Mouse (Mus musculus): ENCODE results near the gene Scnn1a. TPM values are rescaled to one million over a fixed set of nuclear protein-coding genes. Genes with fewer than 3 reads are reported as not detected.

The Scnn1a gene
- polyA plus RNA-seq, 1 experiment from 2014 or later = 0.21 TPM

DNA sequence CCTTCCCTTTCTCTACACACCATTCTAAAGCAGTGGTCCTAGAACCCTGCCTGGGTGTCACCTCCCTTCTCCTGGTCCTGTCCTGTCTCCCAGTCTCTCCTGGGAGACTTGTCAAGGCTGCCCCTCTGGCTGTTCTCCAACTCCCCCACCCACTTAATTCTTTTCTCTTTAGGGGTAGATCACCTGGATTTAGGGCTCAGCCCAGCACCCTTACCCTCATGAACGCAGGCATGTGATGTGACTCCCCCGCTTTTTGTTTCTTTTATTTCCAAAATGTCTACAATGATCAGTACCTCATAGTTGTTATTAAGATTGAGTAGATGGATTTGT, 30.5 kb downstream of the Scnn1a start:
- no peak overlapping the region for H3K27ac ChIP-seq (ENCODE audit: low read depth, low read length)
- H3K4me2 ChIP-seq (ENCODE audit: low read depth, low read length, severe bottlenecking) = peak overlapping the region; percentile 93; the same call in 1 of the 2 replicates
- no peak overlapping the region; the same call in 1 of the 2 replicates for H3K9ac ChIP-seq (ENCODE audit: low read length)
- H3K4me3 ChIP-seq (ENCODE audit: low read depth, low read length) = peak overlapping the region; percentile 50; the same call in 1 of the 2 replicates
- 0 out of 2 replicates have a peak, but pooled peaks cover 3% of the 10 kb centered on the region for H3K27me3 ChIP-seq (ENCODE audit: control insufficient read depth, insufficient read depth, low read length)
- DNase-seq (ENCODE audit: low spot score) = no peak
- ATAC-seq (replicated peaks; ENCODE audit: low FRiP score) = no peak
- no peaks in the 10 kb centered on the region for H3K36me3 ChIP-seq (ENCODE audit: control insufficient read depth, insufficient read depth, low read length)
- WGBS = 76% methylated on average over 2 of the region's 2 CpGs
- no peaks in the 10 kb centered on the region for H3K9me3 ChIP-seq (ENCODE audit: control insufficient read depth, low read length)
- H3K4me1 ChIP-seq (replicated peaks; ENCODE audit: control insufficient read depth, insufficient read depth, low read length) = peaks cover 23% of the 10 kb centered on the region; the same call in 1 of the 2 replicates

DNA sequence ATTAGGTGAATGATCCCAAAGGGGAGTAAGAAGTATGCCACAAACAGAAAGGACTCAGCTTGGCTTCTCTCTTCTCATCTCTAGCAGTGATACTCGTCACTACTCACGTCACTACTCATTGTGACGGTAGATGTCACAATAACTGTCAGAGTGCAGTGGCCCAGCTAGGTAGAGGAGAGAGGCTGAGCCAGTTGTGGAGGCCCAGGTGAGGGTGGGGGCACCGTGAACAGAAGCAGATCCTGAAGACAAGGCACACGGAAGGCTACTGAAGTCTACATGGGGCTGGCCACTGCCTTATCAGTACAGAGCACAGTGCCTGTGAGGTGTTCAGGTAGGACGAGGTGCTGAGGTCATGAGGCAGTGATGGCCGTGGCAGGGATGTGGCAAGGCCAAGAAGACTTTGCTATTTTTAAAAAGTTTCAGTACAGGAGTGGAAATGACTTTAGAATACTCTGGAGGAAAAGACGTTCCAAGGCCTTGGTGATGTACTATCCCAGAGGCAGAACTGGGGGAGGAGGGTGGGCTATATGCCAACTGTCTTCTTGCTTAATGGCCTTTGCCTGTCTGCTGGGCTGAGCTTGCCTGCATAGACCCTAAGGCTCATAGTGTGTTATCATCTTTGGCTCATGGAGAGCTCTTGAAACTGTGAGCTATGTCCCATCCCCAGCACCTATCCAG, 31.0 kb downstream of the Scnn1a start:
- ATAC-seq (replicated peaks; ENCODE audit: low FRiP score) = no peak
- Histone ChIP-seq H3K27me3 (ENCODE audit: control insufficient read depth, insufficient read depth, low read length) (0 out of 2 replicates have a peak, but pooled peaks cover 3% of the 10 kb centered on the region), H3K4me2 (ENCODE audit: low read depth, low read length, severe bottlenecking) (no peak overlapping the region), H3K36me3 (ENCODE audit: control insufficient read depth, insufficient read depth, low read length) (no peaks in the 10 kb centered on the region), H3K9ac (ENCODE audit: low read length) (no peak overlapping the region), H3K4me1 (replicated peaks; ENCODE audit: control insufficient read depth, insufficient read depth, low read length) (peaks cover 23% of the 10 kb centered on the region; the same call in 1 of the 2 replicates), H3K9me3 (ENCODE audit: control insufficient read depth, low read length) (no peaks in the 10 kb centered on the region), H3K4me3 (ENCODE audit: low read depth, low read length) (no peak overlapping the region), H3K27ac (ENCODE audit: low read depth, low read length) (no peak overlapping the region)
- 72% methylated on average over 8 of the region's 8 CpGs for WGBS
- DNase-seq (ENCODE audit: low spot score) = no peak

DNA sequence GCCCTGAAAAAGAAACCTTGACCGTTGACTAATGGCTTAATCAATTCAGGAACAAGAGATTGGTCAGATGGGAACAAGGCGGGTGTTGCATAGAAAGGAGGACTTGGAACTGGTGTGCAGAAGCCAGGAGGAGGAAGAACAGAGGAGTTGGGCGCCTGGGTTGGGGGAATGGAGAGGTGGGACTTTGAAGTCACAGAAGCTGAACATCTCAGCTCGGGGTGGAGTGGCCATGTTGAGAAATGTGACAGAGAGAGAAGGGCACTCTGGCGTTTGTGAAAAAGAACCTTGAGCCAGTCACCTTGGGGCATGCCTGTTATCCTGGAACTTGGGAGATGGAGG, 31.6 kb downstream of the Scnn1a start:
- no peaks in the 10 kb centered on the region for H3K36me3 ChIP-seq (ENCODE audit: control insufficient read depth, insufficient read depth, low read length)
- 70% methylated on average over 5 of the region's 5 CpGs for WGBS
- H3K4me1 ChIP-seq (replicated peaks; ENCODE audit: control insufficient read depth, insufficient read depth, low read length) = peaks cover 23% of the 10 kb centered on the region; the same call in 1 of the 2 replicates
- no peak overlapping the region for H3K27ac ChIP-seq (ENCODE audit: low read depth, low read length)
- H3K4me2 ChIP-seq (ENCODE audit: low read depth, low read length, severe bottlenecking) = no peak overlapping the region
- H3K9me3 ChIP-seq (ENCODE audit: control insufficient read depth, low read length) = no peaks in the 10 kb centered on the region
- H3K4me3 ChIP-seq (ENCODE audit: low read depth, low read length) = no peak overlapping the region
- no peak overlapping the region for H3K9ac ChIP-seq (ENCODE audit: low read length)
- no peak for DNase-seq (ENCODE audit: low spot score)
- H3K27me3 ChIP-seq (ENCODE audit: control insufficient read depth, insufficient read depth, low read length) = 0 out of 2 replicates have a peak, but pooled peaks cover 3% of the 10 kb centered on the region
- ATAC-seq (replicated peaks; ENCODE audit: low FRiP score) = no peak

DNA sequence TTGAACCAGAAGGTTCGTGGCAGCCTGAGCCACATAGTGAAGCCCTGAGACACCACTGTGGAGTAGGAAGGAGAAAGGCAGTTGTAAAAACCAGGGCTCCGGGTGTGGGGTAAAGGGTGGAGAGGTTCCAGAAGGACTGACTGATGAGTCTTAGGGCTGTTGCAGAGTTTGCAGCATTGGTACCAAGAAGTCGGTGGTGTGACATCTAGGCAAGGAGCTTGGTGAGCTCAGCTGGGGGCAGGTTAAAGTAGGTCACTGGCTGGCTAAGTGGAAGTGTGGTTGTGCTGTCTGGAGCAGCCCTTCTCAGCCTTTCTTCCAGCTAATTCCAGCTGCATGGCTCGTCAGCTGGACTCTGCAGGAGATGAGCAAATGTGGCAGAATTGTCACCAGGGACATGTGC, 32.4 kb downstream of the Scnn1a start:
- Histone ChIP-seq H3K36me3 (ENCODE audit: control insufficient read depth, insufficient read depth, low read length) (no peaks in the 10 kb centered on the region), H3K9me3 (ENCODE audit: control insufficient read depth, low read length) (no peaks in the 10 kb centered on the region), H3K27me3 (ENCODE audit: control insufficient read depth, insufficient read depth, low read length) (0 out of 2 replicates have a peak, but pooled peaks cover 3% of the 10 kb centered on the region), H3K27ac (ENCODE audit: low read depth, low read length) (no peak overlapping the region), H3K9ac (ENCODE audit: low read length) (no peak overlapping the region), H3K4me2 (ENCODE audit: low read depth, low read length, severe bottlenecking) (no peak overlapping the region), H3K4me3 (ENCODE audit: low read depth, low read length) (no peak overlapping the region), H3K4me1 (replicated peaks; ENCODE audit: control insufficient read depth, insufficient read depth, low read length) (peaks cover 23% of the 10 kb centered on the region; the same call in 1 of the 2 replicates)
- no peak for ATAC-seq (replicated peaks; ENCODE audit: low FRiP score)
- DNase-seq (ENCODE audit: low spot score) = no peak
- WGBS = 64% methylated on average over 4 of the region's 4 CpGs

DNA sequence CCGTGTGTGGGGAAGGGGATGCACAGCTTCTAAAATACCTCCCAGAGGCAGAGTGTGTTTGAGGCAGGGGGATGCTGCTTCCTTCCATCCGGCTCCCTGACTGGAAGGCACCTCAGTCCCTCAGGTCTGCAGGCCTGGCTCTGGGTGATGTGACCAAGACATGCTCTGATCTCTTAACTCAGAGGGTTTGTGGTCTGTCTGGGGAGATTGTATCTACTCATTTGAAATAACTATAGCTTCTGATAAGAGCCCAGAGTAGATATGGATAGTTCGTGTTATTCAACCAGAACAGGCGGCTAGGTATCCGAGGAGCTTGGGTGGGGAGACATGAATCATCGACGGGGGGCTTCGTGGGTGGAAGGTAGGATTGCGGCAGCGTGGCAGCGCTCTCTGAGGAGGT, 32.8 kb downstream of the Scnn1a start:
- no peaks in the 10 kb centered on the region for H3K36me3 ChIP-seq (ENCODE audit: control insufficient read depth, insufficient read depth, low read length)
- no peak for ATAC-seq (replicated peaks; ENCODE audit: low FRiP score)
- H3K27me3 ChIP-seq (ENCODE audit: control insufficient read depth, insufficient read depth, low read length) = 0 out of 2 replicates have a peak, but pooled peaks cover 3% of the 10 kb centered on the region
- no peak overlapping the region for H3K27ac ChIP-seq (ENCODE audit: low read depth, low read length)
- no peak for DNase-seq (ENCODE audit: low spot score)
- no peak overlapping the region for H3K9ac ChIP-seq (ENCODE audit: low read length)
- no peak overlapping the region for H3K4me2 ChIP-seq (ENCODE audit: low read depth, low read length, severe bottlenecking)
- no peaks in the 10 kb centered on the region for H3K9me3 ChIP-seq (ENCODE audit: control insufficient read depth, low read length)
- H3K4me1 ChIP-seq (replicated peaks; ENCODE audit: control insufficient read depth, insufficient read depth, low read length) = peaks cover 23% of the 10 kb centered on the region; the same call in 1 of the 2 replicates
- no peak overlapping the region for H3K4me3 ChIP-seq (ENCODE audit: low read depth, low read length)
- WGBS = 82% methylated on average over 11 of the region's 11 CpGs

DNA sequence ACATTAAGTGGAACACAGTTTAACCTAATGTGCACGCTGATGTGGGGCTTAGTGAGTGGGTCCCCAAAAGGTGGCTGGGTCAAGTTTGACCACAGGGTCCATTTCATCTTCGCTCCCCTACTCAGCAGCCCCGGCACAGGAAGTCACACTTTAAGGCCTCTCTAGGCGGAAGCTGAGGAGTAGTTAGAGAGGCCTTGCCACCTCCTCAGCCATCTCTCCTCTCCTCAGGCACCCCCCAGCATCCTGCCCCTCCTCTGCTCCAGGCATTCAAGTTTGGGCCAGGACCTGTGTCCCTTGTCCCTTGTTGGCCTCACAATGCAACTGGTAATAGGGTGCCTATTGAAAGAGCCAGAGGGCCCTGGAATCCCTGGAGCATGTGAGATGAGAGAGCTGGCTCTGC, 33.2 kb downstream of the Scnn1a start:
- H3K9me3 ChIP-seq (ENCODE audit: control insufficient read depth, low read length) = no peaks in the 10 kb centered on the region
- H3K4me2 ChIP-seq (ENCODE audit: low read depth, low read length, severe bottlenecking) = no peak overlapping the region
- H3K27me3 ChIP-seq (ENCODE audit: control insufficient read depth, insufficient read depth, low read length) = 0 out of 2 replicates have a peak, but pooled peaks cover 3% of the 10 kb centered on the region
- WGBS = 84% methylated on average over 4 of the region's 4 CpGs
- H3K4me1 ChIP-seq (replicated peaks; ENCODE audit: control insufficient read depth, insufficient read depth, low read length) = peaks cover 23% of the 10 kb centered on the region; the same call in 1 of the 2 replicates
- DNase-seq (ENCODE audit: low spot score) (no peak), ATAC-seq (replicated peaks; ENCODE audit: low FRiP score) (no peak)
- no peak overlapping the region for H3K27ac ChIP-seq (ENCODE audit: low read depth, low read length)
- H3K4me3 ChIP-seq (ENCODE audit: low read depth, low read length) = no peak overlapping the region
- H3K36me3 ChIP-seq (ENCODE audit: control insufficient read depth, insufficient read depth, low read length) = no peaks in the 10 kb centered on the region
- no peak overlapping the region for H3K9ac ChIP-seq (ENCODE audit: low read length)

DNA sequence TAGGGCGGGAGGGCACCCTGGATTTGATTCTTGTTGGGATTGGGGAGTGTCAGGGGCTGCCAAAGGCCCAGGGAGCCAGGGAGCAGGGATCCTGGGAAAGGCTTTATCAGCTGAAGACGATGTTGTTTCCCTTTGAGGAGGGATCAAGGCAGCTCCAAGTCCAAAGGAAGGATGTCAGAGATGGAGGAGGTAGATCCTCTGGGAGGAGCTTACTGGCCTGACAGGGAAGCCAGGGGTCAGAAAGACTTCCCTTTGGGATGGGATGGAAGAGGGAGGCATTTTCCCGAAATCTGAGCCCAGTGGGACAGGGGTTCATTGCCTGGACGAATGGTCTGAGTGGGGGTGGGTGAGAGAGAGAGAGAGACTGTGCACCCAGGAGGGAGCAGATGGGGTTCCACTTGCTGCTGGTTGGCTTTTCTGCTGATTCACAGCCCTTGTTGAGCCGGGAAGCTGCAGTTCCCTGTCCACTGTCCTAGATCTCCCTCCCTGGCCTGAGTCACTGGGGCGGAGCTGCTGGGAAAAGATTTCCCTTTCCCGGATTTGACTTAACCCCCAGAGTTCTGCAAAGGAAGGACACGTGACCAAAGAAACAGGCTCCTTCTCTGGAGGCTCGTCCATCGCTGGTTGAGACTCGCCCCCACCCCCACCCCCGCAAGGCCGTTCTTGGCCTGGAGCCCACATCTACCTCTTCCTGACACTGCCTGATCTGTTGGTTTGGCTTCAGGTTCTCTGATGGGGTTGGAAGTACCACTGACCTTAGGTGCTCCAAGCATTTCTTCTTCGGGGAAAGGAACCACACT, 34.1 kb downstream of the Scnn1a start:
- H3K4me1 ChIP-seq (replicated peaks; ENCODE audit: control insufficient read depth, insufficient read depth, low read length) = peaks cover 19% of the 10 kb centered on the region; the same call in 1 of the 2 replicates
- WGBS = 15% methylated on average over 14 of the region's 14 CpGs

DNA sequence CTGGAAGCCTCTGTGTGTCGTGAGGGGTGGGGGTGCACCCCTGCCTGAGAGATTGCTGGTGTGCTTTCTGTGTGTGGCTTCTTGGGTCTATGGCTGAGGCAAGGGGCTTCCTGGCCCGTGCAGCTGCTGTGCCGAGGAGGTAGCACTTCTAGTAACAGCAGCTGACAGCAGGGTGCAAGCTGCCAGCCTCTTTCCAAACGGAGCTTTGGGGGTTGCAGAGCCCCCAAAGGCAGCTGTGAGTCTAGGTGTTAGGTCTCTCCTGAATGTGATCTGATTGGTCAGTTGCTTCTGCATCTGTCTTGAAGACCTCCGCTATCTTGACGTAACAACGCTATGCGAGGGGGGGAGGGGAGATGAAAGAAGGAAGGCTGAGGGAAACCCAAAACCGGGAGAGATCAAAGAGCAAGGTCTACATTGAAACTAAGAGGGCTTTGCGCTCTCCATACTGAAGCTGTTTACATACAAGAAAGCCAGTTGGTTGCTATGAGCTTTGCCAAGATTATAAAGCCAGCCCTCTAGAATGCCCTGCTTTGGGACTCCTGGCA, 34.8 kb downstream of the Scnn1a start:
- DNase-seq (ENCODE audit: low spot score) = no peak

More for the DNA sequence above, 34.1 kb downstream of the Scnn1a start:
- DNase-seq (ENCODE audit: low spot score) = no peak
- H3K27ac ChIP-seq (ENCODE audit: low read depth, low read length) = no peak overlapping the region
- H3K4me2 ChIP-seq (ENCODE audit: low read depth, low read length, severe bottlenecking) = no peak overlapping the region
- no peak overlapping the region for H3K4me3 ChIP-seq (ENCODE audit: low read depth, low read length)
- no peaks in the 10 kb centered on the region for H3K27me3 ChIP-seq (ENCODE audit: control insufficient read depth, insufficient read depth, low read length)
- H3K9ac ChIP-seq (ENCODE audit: low read length) = no peak overlapping the region
- H3K9me3 ChIP-seq (ENCODE audit: control insufficient read depth, low read length) = no peaks in the 10 kb centered on the region
- ATAC-seq (replicated peaks; ENCODE audit: low FRiP score) = no peak
- H3K36me3 ChIP-seq (ENCODE audit: control insufficient read depth, insufficient read depth, low read length) = no peaks in the 10 kb centered on the region

More for the DNA sequence above, 34.8 kb downstream of the Scnn1a start:
- no peak overlapping the region for H3K4me2 ChIP-seq (ENCODE audit: low read depth, low read length, severe bottlenecking)
- no peaks in the 10 kb centered on the region for H3K9me3 ChIP-seq (ENCODE audit: control insufficient read depth, low read length)
- 7% methylated on average over 10 of the region's 10 CpGs for WGBS
- H3K27ac ChIP-seq (ENCODE audit: low read depth, low read length) = no peak overlapping the region
- H3K36me3 ChIP-seq (ENCODE audit: control insufficient read depth, insufficient read depth, low read length) = no peaks in the 10 kb centered on the region
- no peak overlapping the region for H3K4me3 ChIP-seq (ENCODE audit: low read depth, low read length)
- no peaks in the 10 kb centered on the region; the same call in 1 of the 2 replicates for H3K27me3 ChIP-seq (ENCODE audit: control insufficient read depth, insufficient read depth, low read length)
- no peak overlapping the region for H3K9ac ChIP-seq (ENCODE audit: low read length)
- H3K4me1 ChIP-seq (replicated peaks; ENCODE audit: control insufficient read depth, insufficient read depth, low read length) = peaks cover 17% of the 10 kb centered on the region; the same call in 1 of the 2 replicates
- ATAC-seq (replicated peaks; ENCODE audit: low FRiP score) = no peak
